Mouse (Mus musculus) inflammation-experienced regulatory T-cells, adult 16 weeks (primary cell): ENCODE results near the gene Cd63. TPM values are rescaled to one million over a fixed set of nuclear protein-coding genes. Genes with fewer than 3 reads are reported as not detected.

Experiments used
- polyA plus RNA-seq: library from polyadenylated mRNA; unstranded; fragments of 100-300 nt; shearing (Covaris generic); gene quantifications from one replicate; pipeline ENCODE4 v1.2.1, GENCODE M21; 2017

The Cd63 gene
- 1.2 TPM for polyA plus RNA-seq

GRCm38 (mm10) chr10:128900698-128901097, at the start of gene Cd63:
Gene Cd63 (plus strand): TSS chr10:128900989.

GRCm38 (mm10) chr10:128891296-128892094, 9.3 kb upstream of the Cd63 start, which contains the start of gene Gdf11:
Gene Gdf11 (minus strand): TSS chr10:128891718.

GRCm38 (mm10) chr10:128922822-128923012, 21.9 kb downstream of the Cd63 start, which contains the start of gene Rdh5:
Gene Rdh5 (minus strand): TSS chr10:128922888.

GRCm38 (mm10) chr10:128923935-128924334, 23.1 kb downstream of the Cd63 start, which contains the start of gene Bloc1s1:
Gene Bloc1s1 (minus strand): TSS chr10:128924035.

GRCm38 (mm10) chr10:128933574-128933973, 32.8 kb downstream of the Cd63 start, which contains the start of gene Itga7:
Gene Itga7 (plus strand): TSS chr10:128933818.

GRCm38 (mm10) chr10:128960590-128961584, 60.1 kb downstream of the Cd63 start, which contains the start of gene Mettl7b:
Gene Mettl7b (minus strand): TSS chr10:128960988.

Other genes starting within 250 kb of the Cd63 start
- gene Suox, start 226.9 kb upstream of the Cd63 start, polyA plus RNA-seq: 61.8 TPM
- gene Rab5b, start 204.7 kb upstream of the Cd63 start, polyA plus RNA-seq: 56.8 TPM
- 4.6 TPM for gene Pmel, start 196.8 kb upstream of the Cd63 start, polyA plus RNA-seq
- gene Cdk2, start 196.0 kb upstream of the Cd63 start, polyA plus RNA-seq: 47.2 TPM
- 706 TPM for gene Dgka, start 156.1 kb upstream of the Cd63 start, polyA plus RNA-seq
- 31.6 TPM for gene Pym1, start 153.1 kb upstream of the Cd63 start, polyA plus RNA-seq
- not detected for gene Mmp19, start 110.1 kb upstream of the Cd63 start, polyA plus RNA-seq
- gene Dnajc14, start 96.9 kb upstream of the Cd63 start, polyA plus RNA-seq: 136 TPM
- gene Tmem198b, start 96.6 kb upstream of the Cd63 start, polyA plus RNA-seq: 6.1 TPM
- gene Sarnp, start 83.7 kb upstream of the Cd63 start, polyA plus RNA-seq: 149 TPM
- gene Ormdl2, start 79.3 kb upstream of the Cd63 start, polyA plus RNA-seq: 89.2 TPM
- gene Gdf11, start 9.3 kb upstream of the Cd63 start, polyA plus RNA-seq: 1.2 TPM
- gene Rdh5, start 21.9 kb downstream of the Cd63 start, polyA plus RNA-seq: 21.9 TPM
- gene Bloc1s1, start 23.0 kb downstream of the Cd63 start, polyA plus RNA-seq: 196 TPM
- gene Itga7, start 32.8 kb downstream of the Cd63 start, polyA plus RNA-seq: 9.1 TPM
- gene Mettl7b, start 60.0 kb downstream of the Cd63 start, polyA plus RNA-seq: not detected
- not detected for gene Olfr9, start 88.4 kb downstream of the Cd63 start, polyA plus RNA-seq
- gene Olfr763, start 109.8 kb downstream of the Cd63 start, polyA plus RNA-seq: not detected
- gene Olfr764-ps1, start 138.9 kb downstream of the Cd63 start, polyA plus RNA-seq: not detected
- gene Olfr765, start 149.0 kb downstream of the Cd63 start, polyA plus RNA-seq: not detected
- not detected for gene Olfr766-ps1, start 168.0 kb downstream of the Cd63 start, polyA plus RNA-seq
- not detected for gene Olfr767, start 181.9 kb downstream of the Cd63 start, polyA plus RNA-seq
- not detected for gene Olfr768, start 198.4 kb downstream of the Cd63 start, polyA plus RNA-seq
- not detected for gene Olfr769, start 216.9 kb downstream of the Cd63 start, polyA plus RNA-seq
- not detected for gene Olfr770, start 238.0 kb downstream of the Cd63 start, polyA plus RNA-seq